Mouse (Mus musculus): ENCODE results near the gene Gm45623.
A peak's percentile ranks its signal among the peaks of the same experiment; 100 is the strongest.

Gene Gm45623

DNA sequence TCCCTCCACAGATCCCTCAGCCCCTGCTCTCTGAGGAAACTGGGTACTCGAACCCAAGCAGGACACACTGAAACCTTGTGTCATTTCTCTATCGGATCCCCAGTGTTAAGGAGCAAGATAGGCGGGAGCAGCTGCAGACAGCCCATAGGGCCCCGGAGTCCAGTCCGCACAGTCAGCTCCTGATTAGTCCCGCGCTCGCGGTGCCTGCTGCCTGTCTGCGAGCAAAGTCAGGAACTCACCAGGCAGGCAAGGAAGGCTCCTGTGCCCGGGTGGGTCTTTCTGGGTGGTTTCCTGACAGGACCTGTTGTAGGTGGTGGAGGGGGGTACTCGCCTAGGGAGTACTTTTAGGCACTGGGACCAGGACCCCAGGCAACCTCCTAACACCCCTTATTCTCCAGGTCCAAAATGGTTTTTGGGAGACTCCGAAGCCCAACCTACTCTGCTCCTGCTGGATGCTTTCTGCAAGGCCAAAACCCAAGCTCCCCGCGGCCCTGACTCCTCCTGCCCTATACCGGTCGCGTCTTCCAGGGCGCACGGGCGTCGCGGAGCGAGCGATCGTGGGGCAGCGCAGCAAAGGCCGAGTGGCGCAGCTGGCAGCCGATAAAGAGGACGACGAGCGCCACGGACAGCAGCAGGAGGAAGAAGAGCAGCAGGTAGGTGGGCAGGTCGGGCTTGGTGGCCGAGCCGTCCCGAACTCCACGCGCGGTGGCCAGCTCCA lies 994 bp downstream of the Gm45623 start:
- no peak for DNase-seq

DNA sequence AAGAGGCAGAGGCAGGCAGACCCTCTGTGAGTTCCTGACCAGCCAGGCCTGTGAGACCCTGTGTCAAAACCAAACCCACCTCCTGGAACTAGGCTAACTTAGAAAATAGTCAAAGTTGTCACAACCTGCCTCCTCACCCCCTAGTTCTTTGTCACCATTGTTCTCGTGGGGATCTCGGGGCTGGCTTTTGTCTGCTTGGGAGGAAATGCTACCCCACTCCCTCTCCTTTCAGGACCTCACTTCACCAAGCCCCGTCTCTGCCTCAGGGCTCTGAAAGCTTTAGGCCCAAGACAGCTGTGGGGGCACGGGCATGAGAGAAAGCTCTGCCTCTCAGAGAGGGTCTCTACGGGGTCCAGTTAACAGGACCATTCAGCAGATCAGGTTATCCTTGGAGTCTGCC lies 1.9 kb downstream of the Gm45623 start:
- DNase-seq = no peak

DNA sequence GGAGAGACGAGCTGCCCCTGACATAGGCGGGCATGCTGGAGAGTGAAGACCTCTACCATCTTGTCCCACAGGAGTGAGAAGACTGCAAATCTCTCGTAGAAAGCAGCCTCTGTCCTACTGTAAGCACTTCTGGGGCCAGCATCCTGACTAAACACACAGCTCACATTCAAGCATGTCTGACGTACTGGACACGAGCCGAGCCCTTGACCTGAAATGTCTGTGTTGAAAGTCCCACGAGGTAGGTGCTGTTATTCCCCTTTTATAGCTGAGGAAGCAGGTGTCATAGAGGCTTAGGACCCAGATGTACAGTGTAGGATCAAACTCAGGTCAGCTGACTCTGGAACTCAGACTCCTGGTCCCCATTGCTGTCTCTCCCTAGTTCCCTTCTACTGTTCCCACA lies 4.2 kb downstream of the Gm45623 start:
- DNase-seq = no peak

DNA sequence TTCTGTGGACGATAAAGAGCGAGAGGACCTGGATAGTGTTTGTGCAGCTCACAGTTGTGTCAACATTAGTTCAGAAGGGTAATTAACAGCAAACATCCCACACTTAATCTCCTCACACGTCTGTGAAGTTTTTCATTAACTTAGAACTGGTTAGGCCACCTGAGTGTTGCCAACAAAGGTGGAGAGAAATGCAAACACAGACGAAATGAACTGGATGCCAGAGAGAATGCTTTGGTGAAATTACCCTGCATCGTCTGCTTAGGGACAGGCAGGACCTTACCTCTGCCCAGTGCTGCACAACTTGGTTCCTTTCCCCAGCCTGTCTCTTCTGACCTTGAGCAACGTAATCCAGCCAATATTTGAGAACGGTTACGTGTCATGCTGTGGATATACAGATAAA lies 6.1 kb downstream of the Gm45623 start:
- no peak for DNase-seq

DNA sequence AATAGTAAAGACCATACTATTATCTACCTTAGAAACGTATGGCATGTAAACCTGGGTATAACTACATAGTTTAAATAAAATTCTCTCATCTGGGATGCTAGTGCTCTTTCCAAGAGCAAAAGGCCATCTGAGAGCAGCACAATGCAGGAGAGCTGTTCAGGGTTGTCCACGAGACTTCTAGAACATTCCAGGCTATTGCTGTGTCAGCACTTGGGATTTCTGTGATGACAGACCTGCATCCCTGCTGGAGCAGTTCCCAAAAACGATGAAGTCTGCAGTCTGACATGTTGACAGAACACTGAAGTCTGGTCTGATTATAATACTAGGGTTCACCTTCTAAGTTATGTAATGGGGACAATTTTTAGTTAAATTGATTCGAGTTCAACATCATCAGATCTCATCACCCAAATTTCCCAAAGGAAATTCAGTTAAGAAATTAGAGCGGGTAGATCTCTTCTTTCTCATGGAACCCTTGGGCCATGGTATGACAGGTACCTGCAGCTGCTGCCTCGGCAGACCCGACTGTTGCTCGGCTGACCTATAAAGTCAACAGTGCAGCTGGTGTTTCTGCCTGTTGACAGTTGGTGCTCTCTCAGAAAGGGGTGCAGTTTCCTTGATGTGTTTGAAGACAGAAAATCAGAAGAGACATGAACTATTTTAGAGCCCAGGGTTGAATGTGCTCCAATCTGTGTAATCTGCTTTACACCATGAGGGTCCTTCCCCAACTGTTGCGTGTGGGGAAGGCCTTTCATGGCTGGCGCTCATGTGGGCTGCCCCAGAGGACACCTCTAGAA lies 6.7 kb downstream of the Gm45623 start:
- DNase-seq = no peak

DNA sequence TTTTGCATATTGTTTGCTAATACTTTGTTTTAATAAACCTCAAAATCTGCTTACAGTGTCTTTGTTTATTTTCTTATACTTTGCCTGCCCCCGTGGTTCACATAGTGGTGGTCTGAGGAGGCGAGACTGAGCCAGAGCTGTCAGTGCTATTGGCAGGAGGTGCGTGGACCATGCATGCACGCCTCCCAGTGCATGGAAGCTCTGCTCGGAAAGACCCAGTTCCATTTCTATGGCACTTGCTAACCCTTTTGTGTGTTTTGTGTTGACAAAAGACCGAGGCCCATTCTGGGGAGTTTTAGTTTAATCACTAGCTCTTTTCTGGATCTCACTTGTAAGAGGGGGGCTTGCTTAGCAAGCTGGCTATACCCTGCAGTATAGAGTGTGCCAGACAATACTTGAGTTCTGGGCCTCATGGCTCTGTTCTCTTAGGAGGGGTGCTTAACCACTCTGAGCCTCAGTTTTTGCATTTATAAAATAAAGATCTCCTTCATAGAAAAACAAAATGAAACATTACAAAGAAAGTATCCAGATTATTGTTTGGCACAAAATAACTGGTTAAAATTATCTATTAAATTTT lies 11.2 kb downstream of the Gm45623 start:
- no peak for DNase-seq

DNA sequence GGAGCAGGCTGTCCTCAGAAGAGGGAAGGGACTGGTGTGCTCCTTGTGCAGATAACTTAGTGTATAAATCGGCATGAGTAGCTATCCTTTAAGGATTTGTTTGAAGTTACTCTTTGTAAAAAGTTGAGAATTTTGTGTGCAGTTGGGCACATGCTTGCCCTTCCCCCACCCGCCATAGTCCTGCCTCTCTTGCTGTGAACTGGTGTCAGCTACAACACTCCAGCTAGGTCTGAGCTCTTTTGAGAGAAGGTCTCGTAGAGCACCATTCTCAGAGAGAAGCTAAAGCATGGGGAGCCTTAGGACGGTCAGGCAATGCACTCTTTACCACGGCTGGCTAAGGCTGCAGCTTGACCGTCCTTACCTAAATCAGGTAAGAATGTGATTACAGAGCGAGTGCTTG lies 11.9 kb downstream of the Gm45623 start:
- no peak for DNase-seq

DNA sequence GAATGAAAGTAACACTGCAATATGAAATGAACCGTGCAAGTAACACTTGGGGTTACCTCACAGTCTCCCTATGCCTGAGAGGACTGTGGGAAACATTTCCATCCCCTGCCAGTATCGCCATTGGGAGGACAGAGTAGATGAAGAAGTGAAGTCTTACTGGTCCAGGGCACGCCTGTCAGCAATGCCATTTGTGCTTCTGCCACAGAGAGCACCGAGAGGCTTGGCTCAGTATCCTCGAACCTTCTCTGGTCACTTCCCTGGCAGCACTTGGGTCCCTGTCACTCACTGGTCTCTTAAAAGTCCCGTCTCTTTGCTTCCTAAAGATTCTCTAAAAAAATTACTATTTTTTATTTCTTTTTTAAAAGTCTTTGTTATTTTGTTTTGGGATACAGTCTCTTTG lies 13.1 kb downstream of the Gm45623 start:
- no peak for DNase-seq

DNA sequence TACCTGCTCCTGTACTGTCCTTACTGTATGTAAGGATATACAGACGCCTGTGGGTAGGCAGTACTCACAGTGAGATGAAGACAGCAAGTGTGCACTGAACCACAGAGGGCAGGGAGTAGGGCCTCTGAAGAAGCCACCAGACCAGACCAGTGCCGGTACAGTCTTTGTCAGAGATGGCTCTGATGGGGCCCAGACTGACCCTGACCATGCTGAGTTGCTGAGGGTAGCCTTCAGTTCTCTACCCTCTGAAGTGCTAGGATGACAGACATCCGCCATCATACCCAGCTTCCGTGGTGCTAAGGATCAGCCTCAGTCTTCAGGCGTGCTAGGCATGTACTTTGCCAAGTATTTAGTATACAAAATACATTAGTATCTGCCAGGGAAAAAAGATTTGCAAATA lies 14.1 kb downstream of the Gm45623 start:
- no peak for DNase-seq

DNA sequence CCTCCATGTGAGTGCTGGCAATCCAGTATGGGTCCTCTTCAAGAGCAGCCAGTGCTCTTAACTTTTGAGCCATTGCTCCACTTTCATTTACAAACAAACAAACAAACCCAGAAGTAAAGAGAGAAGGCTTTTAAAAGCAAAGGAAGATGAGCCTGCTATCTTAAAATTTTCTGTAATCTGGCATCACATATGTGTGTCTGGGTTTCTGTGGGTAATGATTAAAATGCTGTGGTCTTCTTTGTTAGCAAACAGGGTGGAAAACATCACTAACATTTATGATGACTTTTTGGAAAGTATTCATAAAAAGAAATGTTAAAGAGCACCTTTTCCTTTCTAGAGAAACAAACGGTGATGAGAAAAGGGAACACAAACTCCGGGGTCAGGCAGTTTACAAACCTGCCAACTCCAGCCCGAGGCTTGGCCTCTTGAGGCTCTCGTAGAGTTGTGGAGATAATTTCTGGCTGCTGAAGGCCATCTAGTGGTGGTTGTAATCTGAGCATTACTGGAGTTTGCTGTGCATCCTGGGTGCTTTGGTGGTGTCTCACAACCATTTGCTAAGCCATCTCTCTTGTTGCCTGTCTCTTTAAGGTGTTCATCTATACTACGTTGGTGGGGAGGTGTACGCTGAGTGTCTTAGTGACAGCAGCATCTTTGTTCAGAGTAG lies 18.3 kb downstream of the Gm45623 start:
- peak; percentile 48 to 55 for DNase-seq

DNA sequence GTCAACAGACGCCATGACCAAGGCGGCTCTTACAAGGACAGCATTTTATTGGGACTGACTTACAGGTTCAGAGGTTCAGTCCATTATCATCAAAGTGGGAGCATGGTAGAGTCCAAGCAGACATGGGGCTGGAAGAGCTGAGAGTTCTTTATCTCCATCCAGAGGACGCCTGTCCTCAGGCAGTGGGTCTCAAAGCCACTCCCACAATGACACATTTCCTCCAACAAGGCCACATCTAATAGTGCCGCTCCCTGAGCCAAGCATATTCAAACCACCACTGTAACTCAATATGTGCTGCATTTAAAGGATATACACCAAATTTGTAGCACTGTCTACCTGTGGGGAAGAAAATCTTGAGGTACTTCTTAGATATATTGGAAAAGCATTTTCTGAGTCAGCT lies 19.0 kb downstream of the Gm45623 start:
- DNase-seq = no peak

DNA sequence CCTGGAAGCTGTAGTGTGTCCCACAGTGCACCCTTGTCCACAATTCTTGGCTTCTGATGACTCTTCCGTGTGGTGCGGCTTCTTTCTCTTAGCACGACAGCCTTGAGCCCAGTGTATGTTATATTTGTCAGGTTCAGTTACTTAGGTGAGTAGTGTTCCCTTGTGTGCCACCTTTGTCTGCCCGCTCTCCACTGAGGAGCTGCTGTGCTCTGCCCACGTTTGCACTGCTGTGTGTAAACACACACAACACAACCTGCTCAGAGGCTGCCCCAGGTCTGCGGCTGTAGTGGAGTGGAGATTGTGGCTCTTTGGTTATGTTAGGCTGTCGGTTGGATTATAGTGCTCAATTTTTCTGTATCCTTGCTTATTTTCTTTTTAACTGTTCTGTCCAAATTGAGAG lies 24.6 kb downstream of the Gm45623 start:
- no peak for DNase-seq

DNA sequence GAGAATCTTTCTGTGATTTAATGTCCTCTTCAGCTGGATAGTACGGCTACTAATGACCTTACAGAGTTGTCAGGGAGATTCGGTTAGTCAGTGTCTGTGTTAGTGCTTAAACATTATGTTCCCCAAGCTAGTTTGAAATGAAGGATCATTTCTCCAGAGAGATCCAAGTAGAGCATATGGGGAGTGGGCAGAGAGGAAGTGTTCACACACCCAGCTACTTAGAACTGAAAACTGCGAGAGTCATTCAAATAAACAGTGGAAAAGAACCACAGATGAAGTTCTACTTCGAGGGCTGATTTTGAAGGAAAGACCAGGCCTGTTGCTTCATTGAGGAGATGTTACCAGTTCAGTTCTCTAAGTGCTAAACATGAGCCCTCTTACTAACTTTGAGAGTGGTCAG lies 27.1 kb downstream of the Gm45623 start:
- DNase-seq = no peak

DNA sequence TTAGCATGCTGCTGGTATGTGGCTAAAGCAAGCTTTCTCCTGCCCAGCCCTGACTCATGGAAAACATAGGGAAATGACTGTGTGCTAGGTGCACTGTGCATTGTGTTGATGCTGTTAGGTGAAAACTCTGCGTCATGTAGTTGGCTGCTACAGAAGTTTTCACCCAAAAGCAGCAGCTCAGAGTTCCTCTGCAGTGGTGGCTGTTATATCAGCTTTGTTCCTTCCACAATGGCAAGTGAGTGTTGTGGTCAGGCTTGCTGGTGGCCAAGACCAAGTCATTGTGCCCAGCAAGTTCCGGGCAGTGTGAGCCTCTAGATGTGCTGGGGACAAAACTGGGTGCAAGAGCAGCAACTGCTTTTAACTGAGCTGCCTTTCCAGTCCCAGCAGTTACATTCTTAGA lies 41.4 kb downstream of the Gm45623 start:
- no peak for DNase-seq

DNA sequence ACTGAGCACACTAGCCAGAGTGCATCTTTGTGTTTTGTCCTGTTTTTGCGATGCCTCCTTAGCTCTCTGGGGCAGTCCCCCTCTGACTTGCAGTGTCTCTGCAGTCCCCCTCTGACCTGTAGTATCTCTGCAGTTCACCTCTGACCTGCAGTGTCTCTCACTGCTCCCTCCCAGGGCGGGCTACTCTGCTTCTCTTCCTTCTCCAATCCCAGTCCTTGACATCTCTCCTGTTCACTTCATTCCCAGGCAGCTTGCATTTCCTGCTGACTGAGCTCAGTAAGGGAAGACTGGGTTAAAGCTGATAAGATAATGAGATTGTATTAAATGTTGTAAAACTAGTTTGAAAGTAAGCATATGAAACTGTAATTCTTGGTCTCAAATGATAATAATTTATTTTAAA lies 43.0 kb downstream of the Gm45623 start:
- no peak for DNase-seq

DNA sequence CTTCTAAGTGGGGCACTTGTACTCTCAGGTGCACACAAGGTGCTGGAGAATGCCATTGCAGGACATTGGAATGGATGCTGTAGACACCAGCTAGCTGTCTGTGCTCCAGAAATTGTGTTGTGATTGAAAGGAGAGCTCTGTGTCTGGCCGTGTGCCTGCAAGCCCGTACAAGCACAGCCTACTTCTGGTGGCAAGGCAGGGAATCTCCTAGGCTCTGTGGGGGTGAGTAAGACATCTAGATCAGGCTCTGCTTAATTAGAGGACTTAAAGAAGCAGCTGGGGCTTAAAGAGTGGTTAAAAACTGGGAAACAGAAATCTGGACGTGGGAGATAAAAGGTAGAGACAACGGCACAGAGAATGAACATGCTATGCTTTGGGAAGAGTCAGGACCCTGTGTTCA lies 46.0 kb downstream of the Gm45623 start:
- DNase-seq = peak in 1 of 2 experiments; percentile 32

DNA sequence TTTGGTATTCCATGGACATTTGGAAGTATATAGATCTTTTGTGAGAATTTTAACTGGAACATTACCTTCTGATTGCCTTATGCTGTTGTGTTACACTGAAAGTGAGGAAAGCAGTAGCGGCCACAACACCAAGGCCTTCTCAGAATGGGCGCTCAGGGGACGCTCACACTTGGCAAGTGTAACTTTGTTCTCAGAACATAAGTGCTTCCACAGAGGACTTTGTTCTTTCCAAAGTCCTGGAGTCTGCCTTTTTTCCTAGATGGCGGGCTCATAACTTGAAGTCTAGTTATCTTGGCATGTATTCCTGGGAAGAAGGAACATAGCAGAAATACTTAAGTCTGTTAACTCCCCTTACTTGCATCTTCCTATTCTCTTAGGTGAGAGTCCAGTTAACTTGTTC lies 46.5 kb downstream of the Gm45623 start:
- no peak for DNase-seq

DNA sequence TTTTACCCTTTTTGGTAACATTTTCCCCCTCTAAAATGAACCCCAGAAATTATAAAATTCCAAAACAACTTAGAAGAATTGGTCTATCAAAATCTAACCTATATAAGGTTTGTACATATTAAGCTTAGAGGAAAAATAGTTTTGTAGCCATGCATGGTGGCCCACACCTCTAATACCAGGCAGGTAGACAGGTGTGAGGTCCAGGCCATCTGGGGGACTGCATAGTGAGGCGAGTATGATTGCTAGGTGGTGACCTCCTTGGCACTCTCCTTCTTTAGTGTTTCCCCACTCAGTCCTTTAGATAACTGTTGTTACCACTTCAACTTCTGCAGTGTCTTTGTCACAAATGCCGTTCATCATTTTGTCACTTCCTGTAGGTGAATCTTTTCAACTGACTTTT lies 49.0 kb downstream of the Gm45623 start:
- DNase-seq = no peak

DNA sequence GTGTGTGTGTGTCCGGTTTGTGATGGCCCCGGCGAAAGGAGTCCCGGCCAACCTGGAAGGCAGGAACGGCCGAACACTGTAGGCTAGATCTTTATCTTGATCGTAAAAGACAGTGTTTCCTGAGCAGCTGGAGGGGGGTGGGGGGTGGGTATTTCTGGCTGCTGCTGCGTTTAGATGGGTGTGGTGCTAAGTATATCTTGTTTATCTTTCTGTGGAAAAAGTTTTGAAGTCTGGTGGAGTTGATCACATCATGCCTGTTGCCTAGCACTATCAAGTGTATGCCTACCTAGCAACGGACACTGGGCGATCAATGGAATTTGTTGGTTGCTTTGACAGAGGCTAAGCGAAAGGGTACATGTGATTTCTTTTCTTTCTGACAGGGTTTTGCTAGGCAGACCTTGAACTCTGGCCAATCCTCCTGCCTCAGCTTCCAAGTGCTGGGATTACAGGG lies 49.7 kb downstream of the Gm45623 start:
- peak in 1 of 2 experiments; percentile 31 for DNase-seq

DNA sequence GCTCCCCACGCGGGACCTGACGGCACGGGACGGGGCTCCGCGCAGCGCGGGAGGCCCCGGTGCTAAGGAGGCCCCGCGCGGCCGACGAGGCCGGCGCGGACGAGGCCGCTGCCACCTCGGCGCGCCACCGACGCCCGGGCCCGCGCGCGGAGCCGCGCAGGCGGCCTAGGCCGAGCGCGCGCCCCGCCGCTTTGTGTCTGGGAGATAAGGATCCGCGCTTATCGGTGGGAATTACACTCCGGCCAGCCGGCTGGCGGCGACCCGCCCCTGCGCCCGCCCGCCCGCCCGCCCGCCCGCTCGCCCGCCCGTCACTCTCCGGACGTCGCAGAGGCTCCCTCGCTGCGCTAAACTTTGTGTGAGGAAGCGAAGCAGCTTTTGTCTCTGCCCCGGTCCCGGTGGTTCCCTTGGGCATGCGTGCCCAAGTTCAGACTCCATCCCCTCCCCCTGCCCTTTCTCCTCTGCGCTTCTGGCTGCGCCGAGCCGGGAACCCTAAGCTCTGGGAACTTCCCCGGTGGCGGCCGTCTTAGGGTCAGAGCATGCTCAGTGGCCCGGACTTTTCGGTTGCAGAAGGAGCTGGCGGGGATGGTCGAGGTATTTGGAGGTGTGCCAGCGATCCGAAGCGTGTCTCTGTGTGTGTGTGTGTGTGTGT lies 50.3 kb downstream of the Gm45623 start:
- peak; percentile 81 to 82 for DNase-seq

DNA sequence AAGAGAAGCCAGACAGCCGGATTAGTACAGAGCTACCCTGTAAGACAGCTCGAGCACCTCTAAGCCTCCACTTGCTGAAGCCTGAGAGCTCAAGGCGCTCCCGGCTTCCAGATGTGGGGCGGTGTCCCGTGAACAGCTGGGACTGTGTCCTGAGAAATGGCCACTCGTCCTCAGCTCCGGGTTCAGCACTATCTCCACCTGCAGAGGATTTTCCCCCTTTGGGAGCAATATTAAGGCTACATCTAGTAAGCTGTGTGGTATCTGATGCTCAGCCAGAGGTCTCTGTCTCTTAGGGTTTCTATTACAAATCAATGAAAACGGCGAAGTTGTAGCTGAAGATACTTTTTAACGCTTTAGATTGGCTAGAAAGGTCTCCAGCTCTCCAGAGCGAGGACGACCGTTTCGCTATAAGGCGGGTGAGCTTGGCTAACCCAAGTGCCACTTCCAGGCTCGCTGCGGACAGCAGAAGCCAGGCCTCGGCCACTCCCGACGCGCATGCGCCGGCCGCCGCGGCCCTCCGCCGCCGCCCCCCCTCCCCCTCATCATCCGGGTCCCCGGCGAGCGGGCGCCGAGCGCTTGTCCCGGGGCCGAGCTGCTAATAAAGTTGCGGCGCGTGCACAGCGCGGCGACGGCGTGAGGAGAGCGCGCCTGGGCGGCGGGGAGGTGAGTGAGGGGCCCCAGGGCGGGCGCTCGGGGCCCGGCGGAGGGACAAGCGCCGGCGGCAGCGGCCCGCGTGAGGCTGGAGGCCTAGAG lies 51.0 kb downstream of the Gm45623 start, which contains the start of gene Smad5:
Gene Smad5, plus strand, starts transcription at position 542 of the 753 bp plus-strand sequence.
- peak; percentile 93 to 94 for DNase-seq

Data from cerebellum, postnatal 14 days (tissue).